Mouse (Mus musculus): ENCODE results near the gene Gm572. TPM values are rescaled to one million over a fixed set of nuclear protein-coding genes. Genes with fewer than 3 reads are reported as not detected.
A peak's percentile ranks its signal among the peaks of the same experiment; 100 is the strongest.

Gene Gm572
- polyA plus RNA-seq, 1 experiment from 2014 or later = not detected

- no peak overlapping the region for H3K4me2 ChIP-seq (ENCODE audit: low read length)
- H3K36me3 ChIP-seq (ENCODE audit: control insufficient read depth, insufficient read depth, low read length) = peaks cover 4% of the 10 kb centered on the region; the same call in 1 of the 2 replicates
- H3K27me3 ChIP-seq (replicated peaks; ENCODE audit: control insufficient read depth, insufficient read depth, low read length) = no peaks in the 10 kb centered on the region
- ATAC-seq (replicated peaks; ENCODE audit: low FRiP score, low TSS enrichment, low read depth) = no peak
- WGBS = 69% methylated on average over 10 of the region's 10 CpGs
- no peaks in the 10 kb centered on the region for H3K4me1 ChIP-seq (replicated peaks; ENCODE audit: control insufficient read depth, insufficient read depth, low read length)
- no peak for DNase-seq (ENCODE audit: low spot score)
- H3K9ac ChIP-seq (ENCODE audit: low read length) = no peak overlapping the region
- H3K27ac ChIP-seq (ENCODE audit: low read depth) = no peak overlapping the region
- peaks cover 2% of the 10 kb centered on the region; the same call in 1 of the 2 replicates for H3K9me3 ChIP-seq (ENCODE audit: control insufficient read depth, low read length)
- H3K4me3 ChIP-seq (ENCODE audit: low read depth, low read length) = no peak overlapping the region
Measured at GRCm38 (mm10) chr4:148603376-148604139, 39.6 kb upstream of the Gm572 start.

- 78% methylated on average over 7 of the region's 7 CpGs for WGBS
Measured at GRCm38 (mm10) chr4:148604141-148604540, 39.0 kb upstream of the Gm572 start.

DNA sequence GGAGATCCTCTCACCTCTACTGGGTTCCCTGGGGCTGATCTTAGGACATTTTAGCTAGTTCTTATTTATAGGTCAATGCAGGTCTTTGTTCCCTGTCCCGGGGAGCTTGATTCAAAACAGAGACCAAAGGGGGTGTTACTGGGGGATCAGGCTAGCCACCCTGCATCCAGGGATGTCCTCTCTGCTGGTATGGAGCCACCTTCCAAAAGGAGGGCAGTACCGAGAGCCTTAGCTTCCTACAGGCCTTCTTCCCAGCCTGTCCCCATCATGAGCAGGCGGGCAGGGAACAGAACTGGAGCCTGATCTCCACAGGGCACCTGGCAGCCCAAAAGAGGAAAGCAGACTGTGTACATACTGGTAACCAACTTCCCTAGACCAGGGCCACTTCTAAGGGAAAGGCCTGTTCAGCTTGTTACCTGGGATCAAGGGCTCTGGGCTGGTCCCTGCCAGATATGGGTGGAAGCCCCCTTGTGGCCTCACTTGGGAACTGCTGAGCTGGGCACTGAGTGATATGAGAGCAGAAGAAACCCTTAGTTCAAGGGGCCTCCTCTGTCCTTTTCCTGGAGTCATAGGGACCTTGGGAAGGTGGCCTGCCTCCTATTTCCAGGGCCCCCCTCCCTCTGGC is 38.5 kb upstream of the Gm572 start:
- Histone ChIP-seq H3K4me3 (ENCODE audit: low read depth, low read length) (no peak overlapping the region), H3K36me3 (ENCODE audit: control insufficient read depth, insufficient read depth, low read length) (peaks cover under 1% of the 10 kb centered on the region; the same call in 1 of the 2 replicates), H3K4me2 (ENCODE audit: low read length) (no peak overlapping the region), H3K4me1 (replicated peaks; ENCODE audit: control insufficient read depth, insufficient read depth, low read length) (no peaks in the 10 kb centered on the region), H3K27ac (ENCODE audit: low read depth) (no peak overlapping the region), H3K9ac (ENCODE audit: low read length) (no peak overlapping the region), H3K27me3 (replicated peaks; ENCODE audit: control insufficient read depth, insufficient read depth, low read length) (no peaks in the 10 kb centered on the region), H3K9me3 (ENCODE audit: control insufficient read depth, low read length) (no peaks in the 10 kb centered on the region)
- ATAC-seq (replicated peaks; ENCODE audit: low FRiP score, low TSS enrichment, low read depth) = 0 out of 2 replicates have a peak, but pooled peaks have one; percentile 11
- DNase-seq (ENCODE audit: low spot score) = peak; percentile 71
- 93% methylated on average over 3 of the region's 3 CpGs for WGBS

More at GRCm38 (mm10) chr4:148604141-148604540, 39.0 kb upstream of the Gm572 start:
- H3K4me3 ChIP-seq (ENCODE audit: low read depth, low read length) = no peak overlapping the region
- no peaks in the 10 kb centered on the region for H3K4me1 ChIP-seq (replicated peaks; ENCODE audit: control insufficient read depth, insufficient read depth, low read length)
- no peak overlapping the region for H3K4me2 ChIP-seq (ENCODE audit: low read length)
- H3K36me3 ChIP-seq (ENCODE audit: control insufficient read depth, insufficient read depth, low read length) = no peaks in the 10 kb centered on the region
- no peak overlapping the region for H3K9ac ChIP-seq (ENCODE audit: low read length)
- no peaks in the 10 kb centered on the region for H3K9me3 ChIP-seq (ENCODE audit: control insufficient read depth, low read length)
- ATAC-seq (replicated peaks; ENCODE audit: low FRiP score, low TSS enrichment, low read depth) (no peak), DNase-seq (ENCODE audit: low spot score) (no peak)
- H3K27ac ChIP-seq (ENCODE audit: low read depth) = no peak overlapping the region
- H3K27me3 ChIP-seq (replicated peaks; ENCODE audit: control insufficient read depth, insufficient read depth, low read length) = no peaks in the 10 kb centered on the region

DNA sequence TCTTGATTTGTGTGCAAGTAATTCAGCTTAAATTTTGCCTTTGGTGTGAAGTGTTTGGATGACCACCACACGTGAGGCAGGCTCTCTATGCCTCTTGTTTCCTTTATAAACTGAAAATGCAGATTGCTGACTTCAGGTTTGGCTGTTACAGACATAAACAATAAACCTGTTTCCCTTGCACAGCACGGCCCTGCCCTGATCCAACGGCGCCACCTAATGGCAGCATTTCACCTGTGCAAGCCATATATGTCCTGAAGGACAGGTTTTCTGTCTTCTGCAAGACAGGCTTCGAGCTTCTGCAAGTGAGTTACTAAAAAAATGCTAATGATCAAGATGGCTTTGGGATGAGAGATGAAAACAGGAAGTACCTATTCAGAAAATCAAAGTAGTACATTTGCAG is 35.4 kb upstream of the Gm572 start:
- Histone ChIP-seq H3K4me3 (ENCODE audit: low read depth, low read length) (no peak overlapping the region), H3K9ac (ENCODE audit: low read length) (no peak overlapping the region), H3K4me1 (replicated peaks; ENCODE audit: control insufficient read depth, insufficient read depth, low read length) (no peaks in the 10 kb centered on the region), H3K36me3 (ENCODE audit: control insufficient read depth, insufficient read depth, low read length) (peaks cover 18% of the 10 kb centered on the region), H3K27me3 (replicated peaks; ENCODE audit: control insufficient read depth, insufficient read depth, low read length) (no peaks in the 10 kb centered on the region), H3K4me2 (ENCODE audit: low read length) (no peak overlapping the region), H3K27ac (ENCODE audit: low read depth) (no peak overlapping the region), H3K9me3 (ENCODE audit: control insufficient read depth, low read length) (no peaks in the 10 kb centered on the region)
- 24% methylated on average over 5 of the region's 5 CpGs for WGBS
- peak; percentile 78 for DNase-seq (ENCODE audit: low spot score)
- ATAC-seq (replicated peaks; ENCODE audit: low FRiP score, low TSS enrichment, low read depth) = no peak

- whole genome bisulfite sequencing = 86% methylated on average over 5 of the region's 5 CpGs
- no peaks in the 10 kb centered on the region for H3K9me3 ChIP-seq (ENCODE audit: control insufficient read depth, low read length)
- no peaks in the 10 kb centered on the region for H3K4me1 ChIP-seq (replicated peaks; ENCODE audit: control insufficient read depth, insufficient read depth, low read length)
- no peak overlapping the region for H3K4me2 ChIP-seq (ENCODE audit: low read length)
- no peak overlapping the region for H3K4me3 ChIP-seq (ENCODE audit: low read depth, low read length)
- ATAC-seq (replicated peaks; ENCODE audit: low FRiP score, low TSS enrichment, low read depth) (no peak), DNase-seq (ENCODE audit: low spot score) (no peak)
- peaks cover 32% of the 10 kb centered on the region for H3K36me3 ChIP-seq (ENCODE audit: control insufficient read depth, insufficient read depth, low read length)
- H3K9ac ChIP-seq (ENCODE audit: low read length) = no peak overlapping the region
- no peak overlapping the region for H3K27ac ChIP-seq (ENCODE audit: low read depth)
- no peaks in the 10 kb centered on the region for H3K27me3 ChIP-seq (replicated peaks; ENCODE audit: control insufficient read depth, insufficient read depth, low read length)
Measured at GRCm38 (mm10) chr4:148609805-148610204, 33.3 kb upstream of the Gm572 start.

DNA sequence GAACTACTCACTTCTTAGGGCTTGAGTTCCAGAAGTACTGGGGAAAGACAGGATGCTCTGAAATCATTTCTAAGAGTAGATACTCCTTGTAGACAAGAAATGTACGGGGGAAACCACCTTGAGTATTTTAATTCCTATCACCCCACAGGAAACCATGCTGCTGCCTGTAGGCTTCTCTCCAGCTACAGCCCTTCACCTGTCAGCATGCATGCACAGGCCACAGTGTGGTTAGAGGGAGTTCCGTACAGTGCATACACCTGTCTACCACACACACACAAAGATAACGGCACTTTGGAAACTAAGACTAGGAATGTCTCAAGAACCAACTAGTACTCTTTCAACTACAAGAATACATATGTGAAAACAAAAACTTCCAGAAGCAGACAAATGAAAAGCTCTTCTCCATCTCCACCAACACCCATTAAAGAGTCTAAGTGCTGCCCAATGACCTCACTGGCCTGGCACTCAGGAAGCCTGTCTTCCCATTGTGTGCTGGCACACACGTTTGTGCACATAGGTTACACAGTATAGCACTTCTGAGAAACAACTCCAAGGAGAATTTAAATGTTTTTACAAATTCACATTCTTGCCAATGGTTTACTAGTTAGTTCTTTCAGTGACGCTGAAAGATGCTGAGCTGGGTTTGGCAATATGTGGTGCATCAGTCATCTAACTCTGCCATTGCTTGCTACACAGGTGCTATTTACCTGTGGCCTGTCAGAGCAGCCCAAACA is 32.3 kb upstream of the Gm572 start:
- H3K27ac ChIP-seq (ENCODE audit: low read depth) = no peak overlapping the region
- H3K9me3 ChIP-seq (ENCODE audit: control insufficient read depth, low read length) = no peaks in the 10 kb centered on the region
- H3K4me1 ChIP-seq (replicated peaks; ENCODE audit: control insufficient read depth, insufficient read depth, low read length) = no peaks in the 10 kb centered on the region
- ATAC-seq (replicated peaks; ENCODE audit: low FRiP score, low TSS enrichment, low read depth) (no peak), DNase-seq (ENCODE audit: low spot score) (no peak)
- H3K36me3 ChIP-seq (ENCODE audit: control insufficient read depth, insufficient read depth, low read length) = peaks cover 42% of the 10 kb centered on the region
- 71% methylated on average over 5 of the region's 5 CpGs for WGBS
- no peak overlapping the region for H3K4me3 ChIP-seq (ENCODE audit: low read depth, low read length)
- no peak overlapping the region for H3K4me2 ChIP-seq (ENCODE audit: low read length)
- no peaks in the 10 kb centered on the region for H3K27me3 ChIP-seq (replicated peaks; ENCODE audit: control insufficient read depth, insufficient read depth, low read length)
- no peak overlapping the region for H3K9ac ChIP-seq (ENCODE audit: low read length)

DNA sequence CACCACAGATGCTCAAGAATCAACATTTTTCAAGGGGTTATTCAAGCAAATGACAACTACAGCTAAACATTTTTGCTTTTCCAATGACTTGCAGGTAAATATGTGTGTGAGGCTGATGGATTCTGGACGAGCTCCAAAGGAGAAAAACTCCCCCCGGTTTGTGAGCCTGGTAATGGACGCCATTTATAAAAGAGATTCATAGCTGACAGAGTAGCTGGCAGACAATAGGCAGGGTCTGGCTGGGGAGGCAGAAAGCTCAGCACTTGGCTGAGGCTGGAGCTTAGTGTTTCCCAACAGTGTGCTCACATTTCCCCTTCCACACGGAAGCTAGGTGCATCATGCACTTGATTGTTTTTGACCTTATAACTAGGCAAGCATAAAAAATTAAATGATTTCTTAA is 30.6 kb upstream of the Gm572 start:
- H3K9ac ChIP-seq (ENCODE audit: low read length) = no peak overlapping the region
- no peak overlapping the region for H3K27ac ChIP-seq (ENCODE audit: low read depth)
- 40% methylated on average over 4 of the region's 4 CpGs for WGBS
- no peak overlapping the region for H3K4me2 ChIP-seq (ENCODE audit: low read length)
- ATAC-seq (replicated peaks; ENCODE audit: low FRiP score, low TSS enrichment, low read depth) (no peak), DNase-seq (ENCODE audit: low spot score) (peak; percentile 53)
- H3K4me1 ChIP-seq (replicated peaks; ENCODE audit: control insufficient read depth, insufficient read depth, low read length) = no peaks in the 10 kb centered on the region
- H3K9me3 ChIP-seq (ENCODE audit: control insufficient read depth, low read length) = no peaks in the 10 kb centered on the region
- H3K36me3 ChIP-seq (ENCODE audit: control insufficient read depth, insufficient read depth, low read length) = peaks cover 59% of the 10 kb centered on the region
- no peak overlapping the region for H3K4me3 ChIP-seq (ENCODE audit: low read depth, low read length)
- no peaks in the 10 kb centered on the region for H3K27me3 ChIP-seq (replicated peaks; ENCODE audit: control insufficient read depth, insufficient read depth, low read length)

- H3K4me2 ChIP-seq (ENCODE audit: low read length) = no peak overlapping the region
- H3K4me1 ChIP-seq (replicated peaks; ENCODE audit: control insufficient read depth, insufficient read depth, low read length) = no peaks in the 10 kb centered on the region
- no peak for ATAC-seq (replicated peaks; ENCODE audit: low FRiP score, low TSS enrichment, low read depth)
- no peak overlapping the region for H3K27ac ChIP-seq (ENCODE audit: low read depth)
- H3K36me3 ChIP-seq (ENCODE audit: control insufficient read depth, insufficient read depth, low read length) = peaks cover 69% of the 10 kb centered on the region
- H3K9ac ChIP-seq (ENCODE audit: low read length) = no peak overlapping the region
- H3K27me3 ChIP-seq (replicated peaks; ENCODE audit: control insufficient read depth, insufficient read depth, low read length) = no peaks in the 10 kb centered on the region
- no peak for DNase-seq (ENCODE audit: low spot score)
- no peak overlapping the region for H3K4me3 ChIP-seq (ENCODE audit: low read depth, low read length)
- no peaks in the 10 kb centered on the region for H3K9me3 ChIP-seq (ENCODE audit: control insufficient read depth, low read length)
- 85% methylated on average over 9 of the region's 9 CpGs for WGBS
Measured at GRCm38 (mm10) chr4:148613738-148614137, 29.4 kb upstream of the Gm572 start.

All from intestine, embryonic 14.5 days (tissue).